In the genomic region with DNA sequence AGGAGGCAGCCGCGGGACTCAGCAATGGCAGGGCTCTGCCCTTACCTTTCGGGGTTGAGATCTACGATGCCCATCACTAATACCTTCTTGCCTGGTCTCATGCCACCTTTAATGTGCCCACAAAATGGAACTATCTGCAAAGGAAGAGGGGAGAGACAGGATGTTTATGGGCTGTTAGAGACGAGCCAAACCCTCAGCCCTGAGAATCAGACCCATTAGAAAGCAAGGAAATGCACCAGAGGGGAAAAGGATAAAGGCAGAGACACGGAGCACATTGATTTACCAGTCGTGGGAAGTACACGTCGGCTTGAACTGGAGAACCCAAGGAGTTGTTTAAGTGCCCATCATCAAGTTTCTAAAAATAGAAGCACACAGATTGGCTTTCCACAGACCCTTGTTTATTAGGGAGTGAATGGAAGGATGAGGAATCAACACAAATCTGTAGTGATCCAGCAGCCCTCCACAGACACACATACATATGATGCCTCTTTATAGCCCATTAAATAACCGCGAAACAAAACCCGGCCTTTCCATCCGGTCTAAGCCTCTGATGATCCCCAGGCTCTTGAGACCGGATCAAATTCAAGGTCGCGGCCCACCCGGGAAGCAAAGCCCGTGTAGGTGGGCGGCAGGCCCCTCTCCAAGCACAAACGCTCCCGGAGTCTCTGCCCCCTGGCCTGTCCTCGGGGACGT, we compare ENCODE assay signal across 9 mouse cellular contexts. TPM values are rescaled to one million over a fixed set of nuclear protein-coding genes. Genes with fewer than 3 reads are reported as not detected.
DNase-seq lines count a peak whose midpoint lies in the region; ATAC-seq and TF ChIP-seq lines count a peak whose summit lies in the region.
"Had no signal": no experiment of that assay in that cellular context is flagged by ENCODE, and none has a peak within 500 bp of the region (broad histone marks: within the 10 kb centered on the region; RNA-seq: fewer than 3 reads in every experiment).

No protein-coding gene starts in this region.

- H3K4me3 ChIP-seq in embryonic facial prominence, embryonic 10.5 days = peak overlapping the region; percentile 95
- H3K4me3 ChIP-seq in hindbrain, postnatal 0 days (ENCODE audit: low read length) = peak overlapping the region; percentile 93
- H3K4me3 ChIP-seq in liver, embryonic 16.5 days (ENCODE audit: low read depth, low read length) = peak overlapping the region; percentile 78
- peak overlapping the region; percentile 91 for H3K4me3 ChIP-seq in neural tube, embryonic 15.5 days (replicated peaks)

- peak overlapping the region; percentile 65 for H3K4me2 ChIP-seq in hindbrain, postnatal 0 days (ENCODE audit: low read depth, low read length)
- peak overlapping the region; percentile 83 for H3K4me2 ChIP-seq in liver, embryonic 16.5 days (ENCODE audit: low read depth, low read length)
- H3K4me2 ChIP-seq in neural tube, embryonic 15.5 days = peak overlapping the region; percentile 82

- peak; percentile 39 for DNase-seq in cerebellum, adult 9-10 months
- DNase-seq in cerebellum, adult 11 months = no peak
- peak; percentile 9 for DNase-seq in CD4-positive, CD25-positive, alpha-beta regulatory T cell, adult 2 months (ENCODE audit: low read depth, low spot score)
- no peak for DNase-seq in embryonic facial prominence, embryonic 10.5 days (ENCODE audit: low spot score)
- DNase-seq in hindbrain, postnatal 0 days (ENCODE audit: low spot score) = no peak
- no peak for DNase-seq in gastrocnemius, postnatal 25 days

- no peak for TF ChIP-seq CTCF in hindbrain, postnatal 0 days (IDR thresholded peaks at IDR 0.05; ENCODE audit: low read depth)

- H3K36me3 ChIP-seq in embryonic facial prominence, embryonic 10.5 days (replicated peaks) = peaks cover 32% of the 10 kb centered on the region
- peaks cover 12% of the 10 kb centered on the region; the same call in 1 of the 2 replicates for H3K36me3 ChIP-seq in hindbrain, postnatal 0 days (ENCODE audit: insufficient read depth, low read length)
- H3K36me3 ChIP-seq in liver, embryonic 16.5 days (ENCODE audit: control insufficient read depth, insufficient read depth) = no peaks in the 10 kb centered on the region
- H3K36me3 ChIP-seq in neural tube, embryonic 15.5 days = peaks cover 25% of the 10 kb centered on the region
- H3K36me3 ChIP-seq: G1E had no signal

- H3K9me3 ChIP-seq in embryonic facial prominence, embryonic 10.5 days = no peaks in the 10 kb centered on the region
- H3K9me3 ChIP-seq in hindbrain, postnatal 0 days (ENCODE audit: low read length) = no peaks in the 10 kb centered on the region
- H3K9me3 ChIP-seq in liver, embryonic 16.5 days (replicated peaks; ENCODE audit: control insufficient read depth, low read length) = no peaks in the 10 kb centered on the region
- no peaks in the 10 kb centered on the region for H3K9me3 ChIP-seq in neural tube, embryonic 15.5 days (replicated peaks)
- H3K9me3 ChIP-seq: G1E had no signal

- ATAC-seq in hindbrain, postnatal 0 days = no peak; the same call in 1 of the 2 replicates
- no peak for ATAC-seq in liver, embryonic 16.5 days (ENCODE audit: low read depth)
- peak; percentile 3; the same call in 1 of the 2 replicates for ATAC-seq in neural tube, embryonic 15.5 days (ENCODE audit: low FRiP score)

- 15% methylated on average over 23 of the region's 23 CpGs for WGBS in embryonic facial prominence, embryonic 10.5 days
- WGBS in hindbrain, postnatal 0 days = 10% methylated on average over 23 of the region's 23 CpGs
- 17% methylated on average over 23 of the region's 23 CpGs for WGBS in liver, embryonic 16.5 days (ENCODE audit: insufficient replicate concordance)
- WGBS in neural tube, embryonic 15.5 days = 11% methylated on average over 23 of the region's 23 CpGs

- H3K4me1 ChIP-seq in embryonic facial prominence, embryonic 10.5 days = peaks cover 36% of the 10 kb centered on the region
- H3K4me1 ChIP-seq in hindbrain, postnatal 0 days (ENCODE audit: insufficient read depth, low read length) = no peaks in the 10 kb centered on the region
- peaks cover 5% of the 10 kb centered on the region for H3K4me1 ChIP-seq in liver, embryonic 16.5 days (ENCODE audit: control insufficient read depth, low read depth, low read length)
- H3K4me1 ChIP-seq in neural tube, embryonic 15.5 days = peaks cover 40% of the 10 kb centered on the region

- peak overlapping the region; percentile 92 for H3K27ac ChIP-seq in embryonic facial prominence, embryonic 10.5 days (replicated peaks)
- peak overlapping the region; percentile 98 for H3K27ac ChIP-seq in hindbrain, postnatal 0 days
- peak overlapping the region; percentile 67 for H3K27ac ChIP-seq in liver, embryonic 16.5 days (ENCODE audit: low read length)
- H3K27ac ChIP-seq in neural tube, embryonic 15.5 days (replicated peaks) = peak overlapping the region; percentile 97

- H3K27me3 ChIP-seq in embryonic facial prominence, embryonic 10.5 days (replicated peaks; ENCODE audit: low read depth, poor library complexity, severe bottlenecking) = peaks cover 32% of the 10 kb centered on the region
- H3K27me3 ChIP-seq in hindbrain, postnatal 0 days (ENCODE audit: insufficient read depth, low read length) = no peaks in the 10 kb centered on the region
- peaks cover 32% of the 10 kb centered on the region for H3K27me3 ChIP-seq in liver, embryonic 16.5 days (ENCODE audit: control insufficient read depth, insufficient read depth, low read depth, low read length)
- H3K27me3 ChIP-seq in neural tube, embryonic 15.5 days (replicated peaks) = no peaks in the 10 kb centered on the region

- H3K9ac ChIP-seq in hindbrain, postnatal 0 days (replicated peaks; ENCODE audit: low read length) = peak overlapping the region; percentile 98
- peak overlapping the region; percentile 73 for H3K9ac ChIP-seq in liver, embryonic 16.5 days (ENCODE audit: low read depth, low read length)
- H3K9ac ChIP-seq in neural tube, embryonic 15.5 days (replicated peaks) = peak overlapping the region; percentile 96

RNA-seq across cellular contexts. Expression of a gene that starts 0.7 kb away (rescaled TPM):
- 28.7 and 30.2 TPM in 2 replicates for polyA plus RNA-seq in embryonic facial prominence, embryonic 10.5 days (2016; fragmentation: Nextera tagmentation; extraction: Ambion mirVana)
- total RNA-seq in hindbrain, postnatal 0 days (2014; rRNA removed) = 80.0 and 83.7 TPM in 2 replicates
- 80.0 and 81.8 TPM in 2 replicates for polyA plus RNA-seq in hindbrain, postnatal 0 days (2015; fragmentation: Nextera tagmentation; extraction: Ambion mirVana)
- 6.7 and 8.3 TPM in 2 replicates for polyA plus RNA-seq in liver, embryonic 16.5 days (2015; fragmentation: Nextera tagmentation; extraction: Ambion mirVana)
- 63.9 and 70.5 TPM in 2 replicates for polyA plus RNA-seq in neural tube, embryonic 15.5 days (2015; fragmentation: Nextera tagmentation; extraction: Ambion mirVana)
- total RNA-seq in gastrocnemius, postnatal 25 days (2021) = 10 to 100 TPM; 64.0 to 79.7 TPM
- polyA plus RNA-seq: G1E had no signal

Comparison
In these comparisons a context has a peak if more than half of its experiments do, and no peak if none do; other contexts are left out.
1. DNase-seq: peak in cerebellum, adult 9-10 months (single experiment) and CD4-positive, CD25-positive, alpha-beta regulatory T cell, adult 2 months (single experiment); none in cerebellum, adult 11 months (single experiment), embryonic facial prominence, embryonic 10.5 days (single experiment), hindbrain, postnatal 0 days (single experiment) and gastrocnemius, postnatal 25 days (single experiment).
2. Peak in every context shown above with its lines, with median percentiles within 50 percentile points of each other: H3K27ac ChIP-seq, H3K4me3 ChIP-seq, H3K4me2 ChIP-seq and H3K9ac ChIP-seq.